Mouse (Mus musculus) thymus, postnatal 10 days (tissue): ENCODE data around the gene Hivep3.

Source experiments
- DNase-seq, 2 experiments: peaks; one replicate each; pipeline ENCODE4 v3.0.0; 2021; ENCODE audit warnings: low spot score in 2 of 2

The Hivep3 gene

DNA sequence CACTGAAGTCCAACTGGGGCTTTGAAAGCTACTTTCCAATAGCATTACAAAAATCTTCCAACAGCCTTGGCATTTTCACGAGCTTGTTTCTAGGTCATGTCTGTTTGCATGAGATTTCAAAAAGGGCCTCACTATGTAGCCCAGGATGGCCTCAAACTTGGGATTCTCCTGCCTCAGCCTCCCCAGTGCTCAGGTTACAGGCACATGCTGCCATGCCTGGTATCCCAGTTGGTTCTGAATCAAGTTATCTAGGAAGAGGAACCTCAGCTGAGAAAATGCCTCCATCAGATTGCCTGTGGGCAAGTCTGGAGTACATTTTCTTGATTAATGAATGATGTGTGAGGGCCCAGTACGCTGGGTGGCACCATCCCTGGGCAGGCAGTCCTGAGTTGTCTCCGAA, 324.6 kb downstream of the Hivep3 start:
- DNase-seq: no peak

DNA sequence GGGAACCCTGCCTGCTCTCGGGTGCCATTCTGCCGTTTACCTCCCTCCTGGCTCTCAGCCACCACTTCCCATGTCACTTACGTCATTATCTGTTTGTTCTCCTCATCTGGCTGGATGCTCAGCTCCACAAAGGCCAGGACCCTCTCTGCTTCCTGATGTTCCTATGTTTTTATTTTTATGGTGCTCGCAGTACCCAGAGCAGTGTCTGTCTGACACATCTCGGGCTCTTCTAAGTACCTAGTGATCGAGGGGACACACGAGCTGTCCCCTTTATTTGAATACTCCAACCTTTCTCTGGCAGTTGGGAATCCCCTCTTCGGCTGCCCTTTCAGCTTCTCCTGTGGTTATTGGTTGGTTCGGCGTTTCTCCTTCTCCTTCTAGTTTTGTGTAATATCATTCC, 325.2 kb downstream of the Hivep3 start:
- no peak for DNase-seq

DNA sequence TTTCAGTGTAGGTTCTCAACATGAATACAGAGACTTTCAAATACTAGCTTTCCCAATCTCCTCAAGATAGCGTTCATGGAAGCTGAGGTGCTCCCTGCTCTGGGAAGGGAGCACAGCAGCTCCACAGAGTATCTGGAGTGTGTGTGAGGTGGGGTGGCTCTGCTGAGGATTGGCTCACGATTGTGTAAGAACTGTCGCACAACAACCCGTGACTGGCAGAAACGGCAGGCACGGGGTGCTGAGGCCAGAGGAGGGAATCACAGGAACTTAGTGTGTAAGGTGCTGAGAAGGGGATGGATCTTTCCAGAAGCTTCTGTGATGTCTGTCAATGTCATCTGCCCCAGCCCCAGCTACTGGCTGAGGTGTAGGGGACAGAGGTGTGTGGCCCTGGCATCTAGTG, 328.1 kb downstream of the Hivep3 start:
- DNase-seq: no peak

DNA sequence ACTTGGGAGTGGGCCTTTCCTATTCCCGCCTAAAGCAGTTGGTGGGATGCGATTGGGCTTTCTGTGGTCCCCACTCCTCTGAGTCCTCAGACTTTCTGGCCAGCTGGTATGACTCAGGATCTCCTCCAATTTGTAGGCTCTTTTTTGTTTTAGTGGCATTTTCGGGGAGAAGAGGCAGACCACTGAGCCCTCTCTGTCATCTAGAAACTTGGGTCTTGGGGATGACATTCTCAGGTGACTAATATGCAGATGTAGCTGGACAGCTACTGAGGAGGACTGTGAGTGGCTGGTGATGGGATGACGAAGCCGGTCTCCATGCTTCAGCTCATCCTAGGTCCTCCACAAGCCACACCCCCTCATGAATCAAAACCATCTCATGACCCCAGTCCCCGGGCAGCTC, 328.6 kb downstream of the Hivep3 start:
- DNase-seq: no peak

DNA sequence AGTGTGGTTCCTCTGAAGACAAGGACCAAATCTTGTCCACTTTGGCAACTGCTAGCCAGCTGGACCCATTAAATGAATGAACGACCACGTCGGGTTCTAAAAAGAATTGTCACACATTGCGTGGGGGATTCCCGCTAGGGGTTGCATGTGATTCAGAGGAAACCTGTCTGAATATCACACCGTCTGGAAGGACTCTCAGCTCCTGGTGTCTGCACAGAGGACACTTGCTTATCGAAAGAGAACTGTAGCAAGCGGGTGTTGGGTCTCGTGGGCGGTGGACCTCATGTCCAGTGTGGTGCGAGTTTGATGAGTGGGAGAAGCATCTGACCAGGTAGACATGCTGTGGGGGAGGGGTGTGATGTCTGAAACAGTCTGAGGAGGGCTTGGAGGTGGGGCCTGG, 329.2 kb downstream of the Hivep3 start:
- no peak for DNase-seq

DNA sequence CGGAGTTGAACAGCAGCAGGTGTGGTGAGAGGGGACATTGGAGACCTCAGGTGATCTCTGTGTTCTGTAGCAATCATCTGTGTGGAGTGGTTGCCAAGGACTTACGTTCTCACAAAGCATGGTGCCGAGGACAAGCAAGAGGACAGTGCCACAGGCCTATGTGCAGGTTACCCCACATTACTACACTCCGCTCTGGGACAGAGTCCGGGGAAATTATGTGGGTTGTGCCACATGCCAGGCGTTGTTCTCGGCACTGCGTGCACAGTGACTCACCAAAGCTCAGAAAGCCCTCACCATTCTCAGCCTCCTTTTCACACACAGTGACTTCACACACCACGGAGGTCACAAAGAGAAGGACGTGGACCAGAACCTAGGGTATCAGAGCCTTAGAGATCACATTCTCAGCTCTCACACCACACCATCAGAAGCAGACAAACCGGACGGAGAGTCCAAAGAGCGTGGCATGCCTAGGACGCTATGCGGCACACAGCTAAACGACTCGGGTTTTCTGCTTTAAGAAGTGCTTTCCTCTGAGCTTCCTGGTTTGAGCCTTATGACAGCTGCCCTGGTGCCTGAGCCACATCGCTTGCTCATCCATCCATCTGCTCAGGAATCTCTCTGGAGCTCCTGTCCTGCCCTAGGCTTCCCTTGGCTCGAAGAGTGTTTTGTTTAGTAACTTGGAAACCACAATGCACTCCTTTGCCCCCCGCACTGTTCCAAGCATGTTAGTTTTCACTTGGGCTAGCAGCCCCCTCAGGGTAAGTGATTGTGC, 330.0 kb downstream of the Hivep3 start:
- DNase-seq: no peak

DNA sequence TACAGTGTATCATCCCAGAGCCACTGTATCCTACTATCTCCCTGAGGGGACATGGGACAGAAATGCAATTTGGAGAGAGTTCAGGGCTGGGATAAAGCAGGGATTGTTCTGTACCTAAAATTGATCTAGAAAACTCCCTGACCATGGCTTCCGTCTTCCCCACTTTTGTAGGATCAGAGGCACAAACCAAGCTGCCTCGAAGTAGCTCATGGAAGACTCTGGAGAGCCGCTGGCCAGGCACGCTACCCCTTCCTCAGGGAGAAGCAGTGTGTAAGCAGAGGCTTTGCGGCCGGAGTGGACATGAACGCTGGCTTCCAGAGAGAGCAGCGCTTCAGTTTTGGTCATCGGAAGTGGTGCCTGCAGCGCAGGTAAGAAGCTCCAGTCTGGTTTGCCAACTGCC, 331.1 kb downstream of the Hivep3 start, which contains the start of gene AL607142.1:
AL607142.1 (plus strand) TSS at position 301 of the 400 bp plus-strand sequence.
- no peak for DNase-seq

DNA sequence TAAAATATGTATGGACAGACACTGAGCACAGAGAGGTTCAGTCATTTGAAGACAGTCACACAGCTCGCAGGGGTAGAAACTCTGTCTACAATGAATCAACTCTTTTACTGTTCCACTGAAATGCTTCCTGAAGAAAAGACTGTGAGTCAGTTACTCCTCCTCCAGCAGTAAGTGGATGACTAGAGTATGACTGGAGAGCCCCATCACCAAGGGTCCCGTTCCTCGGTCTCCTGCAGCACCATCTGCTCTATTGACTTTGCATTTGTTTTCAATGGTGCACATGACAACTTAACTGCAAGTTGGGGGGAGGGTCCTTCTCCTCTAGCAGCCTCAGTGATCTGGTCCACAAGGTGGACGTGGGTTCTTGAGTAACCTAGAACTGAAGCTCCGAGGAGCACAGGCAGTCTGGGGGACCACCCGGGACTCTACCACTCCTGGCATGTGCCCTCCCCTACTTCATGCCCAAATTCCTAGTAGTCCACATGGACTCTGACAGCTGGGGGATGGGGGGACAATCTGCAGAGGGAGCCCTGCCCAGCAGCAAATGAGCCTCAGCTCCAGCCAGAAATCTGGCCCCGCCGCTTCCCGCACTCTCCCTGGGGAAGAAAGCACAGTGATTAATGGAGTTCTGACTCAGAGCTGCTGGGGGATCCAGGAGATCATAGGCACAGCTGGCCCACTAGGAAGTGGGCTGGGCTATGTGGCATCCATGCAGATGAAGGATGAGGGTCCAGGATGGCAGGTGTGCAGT, 333.4 kb downstream of the Hivep3 start:
- DNase-seq: no peak

DNA sequence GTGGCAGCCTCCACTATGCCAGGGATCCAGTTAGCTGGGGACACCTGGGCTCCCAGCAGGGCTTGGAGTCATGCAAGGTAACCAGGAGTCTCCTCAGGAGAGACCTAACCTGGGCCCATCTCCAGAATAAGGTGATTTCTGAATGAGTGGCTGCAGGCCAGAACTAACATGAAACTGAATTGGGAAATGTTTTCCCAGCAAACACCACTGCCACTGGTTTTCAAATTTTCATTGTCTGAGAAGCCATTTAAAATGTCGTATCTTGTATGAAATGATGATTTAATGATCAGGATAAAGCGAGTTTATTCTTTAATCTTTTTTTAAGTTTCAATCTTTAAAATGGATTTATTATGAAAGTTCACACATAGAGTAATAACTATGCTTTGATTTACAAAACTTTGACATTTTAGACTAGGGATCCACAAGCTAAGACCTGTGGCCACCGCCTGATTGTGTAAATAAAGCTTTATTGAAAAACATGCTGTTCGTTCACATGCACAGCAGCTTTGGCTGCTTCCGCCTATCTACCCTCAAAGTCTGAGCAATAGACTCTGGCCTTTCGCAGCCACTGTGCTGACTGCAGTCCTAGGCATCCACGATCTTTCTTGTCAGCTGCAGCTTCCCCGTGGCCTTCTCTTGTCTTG, 334.1 kb downstream of the Hivep3 start:
- no peak for DNase-seq

DNA sequence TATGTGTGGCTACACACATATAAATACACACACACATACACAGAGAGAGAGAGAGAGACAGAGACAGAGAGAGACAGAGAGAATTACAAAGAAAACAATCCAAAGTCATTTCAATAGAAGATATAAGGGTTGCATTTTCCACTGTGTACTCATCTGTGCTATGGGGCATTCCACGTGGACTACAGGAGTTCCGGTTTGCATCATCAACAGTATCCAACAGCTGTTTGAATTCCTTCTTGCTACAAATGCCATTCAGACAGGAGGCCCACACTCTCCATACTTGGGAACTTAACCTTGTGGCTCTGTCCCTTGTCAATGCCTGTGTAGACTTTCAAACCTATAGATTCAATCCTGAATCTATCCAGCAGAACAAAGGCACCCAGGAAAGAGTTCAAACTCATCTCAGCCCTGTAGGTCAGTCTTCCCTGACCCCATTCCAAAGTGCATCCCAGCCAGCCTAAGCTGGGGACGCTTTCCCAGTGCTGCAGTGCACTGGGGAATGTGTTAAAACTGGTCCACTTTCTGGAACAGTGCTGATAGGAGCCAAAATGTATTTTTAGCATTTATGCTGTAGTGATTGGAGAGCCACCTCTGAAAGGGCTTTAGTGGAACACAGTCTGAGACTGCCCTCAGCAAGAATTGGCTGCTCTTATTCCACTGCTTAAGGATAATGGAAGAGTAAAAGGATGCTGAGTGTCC, 335.4 kb downstream of the Hivep3 start:
- DNase-seq: no peak

DNA sequence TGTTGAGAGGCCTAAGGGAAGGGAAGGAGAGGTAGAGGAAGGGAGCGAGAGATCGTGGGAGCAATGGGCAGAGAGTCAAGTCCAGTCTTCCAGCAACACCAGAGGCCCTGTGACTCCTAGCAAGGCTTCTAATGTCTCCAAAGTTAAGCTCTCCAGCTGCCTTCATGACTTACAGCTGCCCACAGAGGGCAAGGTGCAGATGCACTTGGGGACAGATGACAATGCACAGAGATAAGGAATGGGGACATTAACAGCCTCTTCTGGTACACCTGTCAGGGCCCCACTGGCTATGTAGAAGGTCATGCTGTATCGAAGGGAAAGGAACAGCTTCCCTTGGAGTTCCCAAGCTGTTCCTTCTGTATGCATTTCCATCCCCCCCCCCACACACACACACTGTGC, 336.0 kb downstream of the Hivep3 start:
- DNase-seq: no peak

DNA sequence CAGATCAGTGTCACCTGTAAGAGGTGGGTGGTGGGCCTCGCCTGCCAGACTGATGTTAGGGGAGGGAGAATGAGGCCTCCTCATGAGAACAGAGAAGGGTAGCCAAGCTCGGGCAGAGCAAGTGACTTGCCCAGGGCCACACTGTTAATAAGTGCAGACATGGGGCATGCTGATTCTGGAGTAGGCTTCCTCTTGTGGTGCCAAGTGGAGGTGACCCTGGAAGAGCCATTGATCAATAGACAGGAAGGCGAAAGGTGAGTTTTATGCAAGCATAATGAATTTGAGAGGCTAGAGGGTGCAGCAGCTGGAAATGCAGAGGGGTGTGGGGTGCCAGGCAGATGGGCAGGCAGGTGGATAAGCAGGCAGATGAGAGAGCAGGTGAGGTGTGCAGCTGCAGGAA, 337.8 kb downstream of the Hivep3 start:
- DNase-seq: no peak

DNA sequence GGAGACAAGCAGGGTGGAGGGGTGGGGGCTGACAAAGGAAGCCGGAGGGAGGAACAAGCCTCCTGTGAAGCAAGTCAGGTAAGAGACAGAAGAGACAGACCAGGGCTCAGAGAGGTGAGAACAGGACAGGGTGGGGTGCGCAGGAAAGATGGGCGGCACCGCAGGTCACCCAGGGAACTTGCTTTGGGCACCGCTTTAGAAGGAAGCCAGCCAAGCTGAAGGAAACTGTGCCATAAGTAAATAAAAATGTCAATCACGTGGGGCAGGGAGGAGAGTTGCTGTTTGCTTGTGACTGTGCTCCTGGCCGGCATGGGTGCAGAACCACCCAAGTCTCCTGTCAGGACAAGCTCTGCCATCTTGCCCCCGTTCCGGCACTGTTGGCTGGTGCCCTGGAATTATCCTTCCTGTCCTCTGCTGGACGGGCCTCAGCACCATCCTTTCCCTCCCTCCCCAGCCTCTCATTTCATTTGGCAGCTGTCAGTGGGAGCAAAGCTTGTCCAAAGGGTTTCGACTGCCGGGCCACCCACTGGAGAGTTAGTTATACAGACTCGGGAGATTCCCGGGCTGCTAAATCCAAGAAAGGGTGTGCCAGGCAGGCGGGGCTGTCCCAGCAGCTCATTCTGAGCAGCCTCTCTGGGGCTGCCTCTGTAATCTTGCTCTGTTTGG, 338.4 kb downstream of the Hivep3 start:
- no peak for DNase-seq

DNA sequence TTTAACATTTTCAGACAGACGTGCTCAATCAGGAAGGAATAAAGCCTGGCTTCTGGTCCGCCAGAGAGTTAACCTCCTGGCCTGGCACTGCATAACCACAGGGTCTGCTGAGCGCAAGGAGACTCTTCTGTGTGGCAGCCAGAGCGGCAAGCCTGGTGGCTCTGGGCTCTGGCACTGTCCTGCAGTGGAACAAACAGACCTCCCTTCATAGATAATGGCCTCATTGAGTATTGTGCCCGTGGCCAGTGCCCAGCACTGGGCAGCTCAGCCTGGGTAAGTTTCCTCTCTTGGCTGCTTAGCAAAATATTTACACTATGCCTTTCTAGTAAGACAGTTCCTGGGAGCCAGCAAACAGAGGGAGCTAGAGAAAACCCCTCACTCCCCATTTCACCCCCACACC, 340.5 kb downstream of the Hivep3 start:
- DNase-seq: no peak

DNA sequence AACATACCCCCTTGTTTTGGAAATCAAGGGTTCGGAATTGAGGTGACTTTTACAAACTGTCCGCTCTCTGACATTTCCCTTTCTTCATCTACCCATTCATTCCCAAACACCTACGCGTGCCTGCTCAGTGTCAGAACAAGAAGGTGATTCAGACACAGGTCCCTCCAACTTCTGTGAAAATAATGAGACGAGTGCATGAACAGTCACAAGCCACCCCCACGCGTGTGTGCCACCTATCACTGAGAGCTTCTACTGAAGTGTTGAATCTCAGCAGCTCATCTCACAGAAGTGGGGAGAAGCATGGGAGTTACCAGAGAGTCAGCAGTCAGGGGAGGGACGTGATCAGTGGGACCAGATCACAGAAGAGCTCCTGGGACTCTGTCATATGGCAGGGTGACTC, 343.7 kb downstream of the Hivep3 start:
- DNase-seq: no peak

DNA sequence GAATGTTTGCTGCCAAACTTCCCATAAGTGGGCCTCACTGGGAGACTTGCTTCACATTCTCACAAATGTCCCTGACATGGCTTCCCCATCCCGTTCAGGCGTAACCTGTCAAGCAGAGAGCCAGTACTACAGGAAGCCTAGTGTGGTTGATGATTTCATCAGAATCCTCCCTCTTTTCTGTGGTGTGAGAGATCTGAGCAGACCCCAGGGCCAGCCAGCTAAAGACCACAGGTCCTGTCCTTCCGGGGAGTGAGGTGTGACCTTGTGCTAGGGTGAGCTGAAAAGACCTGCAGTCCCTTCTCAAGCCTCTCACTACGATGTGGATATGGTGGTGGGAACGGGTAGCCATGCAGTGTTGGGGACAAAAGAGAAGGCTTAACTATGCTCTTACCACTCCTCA, 348.9 kb downstream of the Hivep3 start:
- no peak for DNase-seq

DNA sequence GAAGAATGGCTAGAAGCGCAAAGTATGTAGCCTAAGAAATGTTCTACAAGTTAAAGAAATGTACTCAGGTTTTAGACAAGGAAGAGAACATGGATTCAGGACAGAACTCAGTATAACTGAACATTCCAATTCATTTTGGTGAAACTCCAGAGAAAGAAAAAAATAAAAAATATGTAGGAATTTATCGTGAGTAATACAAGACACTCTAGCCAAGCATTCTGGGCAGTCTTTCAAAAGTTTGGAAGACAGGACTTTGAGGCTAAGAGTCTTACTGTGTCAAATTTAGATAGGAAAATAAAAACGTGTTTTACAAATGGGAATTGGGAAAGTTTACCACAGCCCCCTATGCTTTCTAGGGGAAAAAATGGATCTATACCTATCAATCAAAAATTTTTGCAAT, 350.1 kb downstream of the Hivep3 start:
- no peak for DNase-seq

DNA sequence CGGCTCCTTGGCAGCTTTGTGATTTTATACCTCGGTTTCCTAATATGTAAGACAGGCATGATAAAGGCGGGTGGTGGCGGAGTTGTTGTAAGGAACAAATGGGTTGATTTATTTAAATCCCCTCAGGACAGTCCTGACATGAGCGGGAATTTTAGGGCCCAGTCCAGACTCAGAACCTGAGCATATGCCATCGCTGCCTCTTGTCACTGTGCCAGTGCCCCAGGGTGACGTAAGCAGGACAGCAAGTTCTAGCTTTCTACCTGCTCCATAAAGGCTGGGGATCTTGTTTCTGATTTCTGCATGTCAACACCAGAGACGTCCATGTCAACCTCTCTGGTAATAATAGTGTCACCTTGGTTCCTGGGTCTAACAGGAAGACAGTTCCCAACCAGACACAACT, 356.0 kb downstream of the Hivep3 start:
- DNase-seq: no peak

DNA sequence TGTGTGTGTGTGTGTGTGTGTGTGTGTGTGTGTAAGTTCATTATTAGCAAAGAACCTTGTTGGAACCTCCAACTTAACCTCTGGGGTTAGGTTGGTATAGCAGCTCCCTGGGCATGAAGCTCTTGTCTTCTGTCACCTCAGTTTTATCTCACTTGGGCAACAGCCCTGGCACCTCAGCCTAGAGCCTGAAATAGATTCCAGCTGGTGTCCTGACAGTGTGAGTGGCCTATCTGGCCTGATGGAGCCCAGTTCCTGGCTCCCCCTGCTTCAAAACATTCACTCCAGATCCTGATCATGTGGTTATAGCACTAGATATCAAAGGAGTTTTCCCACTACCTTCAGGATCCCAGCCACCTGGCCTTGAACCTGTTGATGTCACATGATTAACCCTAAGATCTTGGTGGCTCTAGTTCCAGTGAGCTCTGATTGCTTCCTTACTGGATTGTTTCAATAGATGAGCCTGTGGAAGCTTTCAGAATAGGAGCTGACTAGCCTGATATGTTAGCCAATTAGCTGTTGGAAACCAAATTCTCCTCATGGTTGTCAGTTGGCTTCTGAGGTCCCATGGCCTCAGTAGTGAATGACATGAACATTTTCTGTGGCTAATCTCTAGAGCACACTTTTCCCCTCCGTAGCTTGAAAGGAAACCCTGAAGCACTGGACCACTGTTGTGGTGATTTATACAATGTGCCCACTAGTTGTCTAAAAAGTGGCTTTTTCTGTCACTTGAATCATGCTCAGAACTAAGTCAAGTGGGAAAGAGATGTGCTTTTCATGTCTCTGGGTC, 358.6 kb downstream of the Hivep3 start:
- no peak for DNase-seq

DNA sequence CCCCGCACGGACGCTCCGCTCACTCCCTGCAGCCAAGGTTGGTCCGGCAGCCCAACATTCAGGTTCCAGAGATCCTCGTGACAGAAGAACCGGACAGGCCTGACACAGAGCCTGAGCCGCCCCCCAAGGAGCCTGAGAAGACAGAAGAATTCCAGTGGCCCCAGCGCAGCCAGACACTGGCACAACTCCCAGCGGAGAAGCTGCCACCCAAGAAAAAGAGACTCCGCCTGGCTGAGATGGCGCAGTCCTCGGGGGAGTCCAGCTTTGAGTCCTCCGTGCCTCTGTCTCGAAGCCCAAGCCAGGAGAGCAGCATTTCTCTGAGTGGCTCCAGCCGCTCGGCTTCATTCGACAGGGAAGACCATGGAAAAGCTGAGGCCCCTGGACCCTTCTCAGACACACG, 363.4 kb downstream of the Hivep3 start:
- no peak for DNase-seq

DNA sequence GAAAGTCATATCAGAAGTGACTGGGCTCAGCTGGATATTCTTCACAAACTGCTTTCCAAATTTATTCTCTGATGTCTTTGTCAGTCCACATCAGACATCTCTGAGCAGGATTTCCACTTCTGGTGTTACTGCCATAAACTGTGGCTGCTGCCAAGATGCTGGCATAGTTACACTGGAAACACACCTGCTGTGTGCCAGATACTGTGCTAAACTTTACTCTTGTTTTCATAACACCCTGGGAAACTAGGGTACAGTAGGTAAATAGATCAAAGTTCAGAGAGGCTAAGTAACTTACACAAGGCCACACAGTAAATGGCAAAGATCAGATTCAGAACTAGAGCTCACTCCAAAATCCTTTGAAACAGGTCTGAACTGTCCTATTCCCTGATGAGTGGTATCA, 367.6 kb downstream of the Hivep3 start:
- DNase-seq: no peak
